20 mouse cellular contexts compared by ENCODE assay signal in genomic region chr16:55850485-55850884, GRCm38 (mm10). TPM values are rescaled to one million over a fixed set of nuclear protein-coding genes. Genes with fewer than 3 reads are reported as not detected.
DNase-seq lines count a peak whose midpoint lies in the region; TF ChIP-seq lines count a peak whose summit lies in the region.
"Had no signal": no experiment of that assay in that cellular context is flagged by ENCODE, and none has a peak within 500 bp of the region (broad histone marks: within the 10 kb centered on the region; RNA-seq: fewer than 3 reads in every experiment).

No protein-coding gene starts in this region.

- no peaks in the 10 kb centered on the region for H3K27me3 ChIP-seq in heart, adult 2 months (ENCODE audit: control insufficient read depth, insufficient read depth, low read length)
- H3K27me3 ChIP-seq: embryonic facial prominence, embryonic 12.5 days; embryonic facial prominence, embryonic 15.5 days; forebrain, embryonic 12.5 days had no signal

- intact Hi-C loops in heart, adult 2 months (cut with DNase I) = loop anchor here (10.0 kb wide), 1 partner anchor 226 kb away; no protein-coding TSS in a partner anchor

- no peak for TF ChIP-seq EP300 in heart, adult 2 months (IDR thresholded peaks at IDR 0.05; ENCODE audit: insufficient read depth, low read depth, low read length)

- H3K9ac ChIP-seq in heart, adult 2 months (ENCODE audit: low read depth, low read length) = no peak overlapping the region
- H3K9ac ChIP-seq: embryonic facial prominence, embryonic 12.5 days; embryonic facial prominence, embryonic 15.5 days; forebrain, embryonic 12.5 days had no signal

- H3K4me3 ChIP-seq in heart, adult 2 months = no peak overlapping the region
- H3K4me3 ChIP-seq: embryonic facial prominence, embryonic 12.5 days; embryonic facial prominence, embryonic 15.5 days; erythroblast, embryonic 14.5 days; forebrain, embryonic 10.5 days; forebrain, embryonic 12.5 days had no signal

- H3K4me1 ChIP-seq in heart, adult 2 months (ENCODE audit: control insufficient read depth, insufficient read depth, low read length) = no peaks in the 10 kb centered on the region
- H3K4me1 ChIP-seq: embryonic facial prominence, embryonic 12.5 days; embryonic facial prominence, embryonic 15.5 days; forebrain, embryonic 10.5 days; forebrain, embryonic 12.5 days had no signal

- no peaks in the 10 kb centered on the region for H3K79me2 ChIP-seq in heart, adult 2 months (replicated peaks; ENCODE audit: control insufficient read depth, insufficient read depth, low read length)

- TF ChIP-seq CTCF in heart, adult 2 months (IDR thresholded peaks at IDR 0.05) = no peak

- 89% methylated on average over 3 of the region's 3 CpGs for WGBS in heart, adult 2 months

- peak; percentile 64 for DNase-seq in heart, adult 11 months
- DNase-seq in heart, adult 2 months = no peak
- peak; percentile 60 for DNase-seq in testis, postnatal 14 days (ENCODE audit: low spot score)
- DNase-seq in testis, postnatal 10 days (ENCODE audit: low spot score) = no peak
- no peak for DNase-seq in MN1 (ENCODE audit: low spot score)
- DNase-seq: adrenal gland, adult 2 months; adrenal gland, postnatal 10 days; adrenal gland, postnatal 25 days; cerebellum, adult 11 months; cerebellum, adult 18-20 months; cerebellum, adult 8-10 months; cerebellum, adult 9-11 months; cerebellum, postnatal 14 days; cerebellum, postnatal 36 days; embryo, embryonic 11 days had no signal

- no peak for TF ChIP-seq POLR2A in heart, adult 2 months (IDR thresholded peaks at IDR 0.05; ENCODE audit: insufficient read depth, low read depth, low read length)

- no peaks in the 10 kb centered on the region for H3K36me3 ChIP-seq in heart, adult 2 months (ENCODE audit: control insufficient read depth, insufficient read depth, low read length)
- H3K36me3 ChIP-seq: embryonic facial prominence, embryonic 15.5 days; forebrain, embryonic 12.5 days had no signal

- H3K27ac ChIP-seq in heart, adult 2 months = no peak overlapping the region
- H3K27ac ChIP-seq: embryonic facial prominence, embryonic 12.5 days; embryonic facial prominence, embryonic 15.5 days; forebrain, embryonic 10.5 days; forebrain, embryonic 12.5 days had no signal

RNA-seq across cellular contexts. Expression of gene Nfkbiz, which starts 11.8 kb away (rescaled TPM):
- total RNA-seq in heart, adult 2 months (2021) = 1 to 10 TPM; 2.1 to 2.3 TPM
- polyA plus RNA-seq in heart, adult 2 months (2012; rRNA removed) = 2.8 and 3.4 TPM in 2 replicates

RNA-seq across cellular contexts. Expression of gene Nxpe3, which starts 44.6 kb away (rescaled TPM):
- under 1 TPM; 0.43 to 0.44 TPM for total RNA-seq in heart, adult 2 months (2021)
- polyA plus RNA-seq in heart, adult 2 months (2012; rRNA removed) = 0.51 and 0.82 TPM in 2 replicates

Comparison
In these comparisons a context has a peak if more than half of its experiments do, and no peak if none do; other contexts are left out.
1. DNase-seq: peak in heart, adult 11 months (single experiment) and testis, postnatal 14 days (single experiment); none in heart, adult 2 months (0 of 2), testis, postnatal 10 days (single experiment) and MN1 (single experiment).